Mouse (Mus musculus) stomach, postnatal 0 days (tissue): ENCODE data around the gene Itgb7.

Source experiments
- CTCF ChIP-seq: IDR thresholded peaks from 2 replicates; pipeline ENCODE4 v1.5.1; 2016; ENCODE audit warnings: antibody characterized with exemption, low read depth, mild to moderate bottlenecking, moderate library complexity
- EP300 ChIP-seq: optimal IDR thresholded peaks from 2 replicates; pipeline ENCODE3; 2016; ENCODE audit warnings: antibody characterized with exemption

- TF ChIP-seq EP300 (no peak), CTCF (no peak)
Measured at GRCm38 (mm10) chr15:102194439-102194838, 37.3 kb downstream of the Itgb7 start.
